Mouse (Mus musculus): ENCODE data around the gene Coq2. TPM values are rescaled to one million over a fixed set of nuclear protein-coding genes. Genes with fewer than 3 reads are reported as not detected.

Gene Coq2
- polyA plus RNA-seq, 1 experiment from 2014 or later: 52.7 TPM

GRCm38 (mm10) chr5:100635908-100636307 is 39.0 kb downstream of the Coq2 start:
- Histone ChIP-seq H3K4me2 (no peak overlapping the region), H3K27ac (replicated peaks) (no peak overlapping the region), H3K4me1 (no peaks in the 10 kb centered on the region), H3K4me3 (replicated peaks) (no peak overlapping the region), H3K27me3 (replicated peaks) (no peaks in the 10 kb centered on the region), H3K9me3 (replicated peaks) (no peaks in the 10 kb centered on the region), H3K36me3 (no peaks in the 10 kb centered on the region), H3K9ac (replicated peaks) (no peak overlapping the region)
- WGBS: 94% methylated on average over 4 of the region's 4 CpGs
- ATAC-seq (ENCODE audit: low FRiP score): no peak

- H3K4me1 ChIP-seq: no peaks in the 10 kb centered on the region
- no peak overlapping the region for H3K9ac ChIP-seq (replicated peaks)
- no peaks in the 10 kb centered on the region for H3K36me3 ChIP-seq
- H3K4me3 ChIP-seq (replicated peaks): no peak overlapping the region
- ATAC-seq (ENCODE audit: low FRiP score): no peak
- 88% methylated on average over 8 of the region's 8 CpGs for WGBS
- no peaks in the 10 kb centered on the region for H3K9me3 ChIP-seq (replicated peaks)
- H3K27ac ChIP-seq (replicated peaks): no peak overlapping the region
- H3K4me2 ChIP-seq: no peak overlapping the region
- no peaks in the 10 kb centered on the region for H3K27me3 ChIP-seq (replicated peaks)
Observed at GRCm38 (mm10) chr5:100634885-100635478, 40.0 kb downstream of the Coq2 start.

GRCm38 (mm10) chr5:100632540-100633129 is 42.3 kb downstream of the Coq2 start:
- ATAC-seq (ENCODE audit: low FRiP score): no peak
- H3K27ac ChIP-seq (replicated peaks): no peak overlapping the region
- no peaks in the 10 kb centered on the region for H3K36me3 ChIP-seq
- 87% methylated on average over 8 of the region's 8 CpGs for whole genome bisulfite sequencing
- H3K9ac ChIP-seq (replicated peaks): no peak overlapping the region
- no peaks in the 10 kb centered on the region for H3K9me3 ChIP-seq (replicated peaks)
- no peak overlapping the region for H3K4me3 ChIP-seq (replicated peaks)
- H3K4me2 ChIP-seq: no peak overlapping the region
- H3K27me3 ChIP-seq (replicated peaks): no peaks in the 10 kb centered on the region
- H3K4me1 ChIP-seq: no peaks in the 10 kb centered on the region

- WGBS: 95% methylated on average over 4 of the region's 4 CpGs
- no peak overlapping the region for H3K27ac ChIP-seq (replicated peaks)
- no peaks in the 10 kb centered on the region for H3K4me1 ChIP-seq
- no peak overlapping the region for H3K4me3 ChIP-seq (replicated peaks)
- no peaks in the 10 kb centered on the region for H3K27me3 ChIP-seq (replicated peaks)
- H3K4me2 ChIP-seq: no peak overlapping the region
- no peak for ATAC-seq (ENCODE audit: low FRiP score)
- H3K36me3 ChIP-seq: no peaks in the 10 kb centered on the region
- H3K9ac ChIP-seq (replicated peaks): no peak overlapping the region
- H3K9me3 ChIP-seq (replicated peaks): no peaks in the 10 kb centered on the region
Observed at GRCm38 (mm10) chr5:100628807-100629206, 46.1 kb downstream of the Coq2 start.

- 79% methylated on average over 6 of the region's 6 CpGs for WGBS
- Histone ChIP-seq H3K4me2 (no peak overlapping the region), H3K4me1 (no peaks in the 10 kb centered on the region)
Observed at GRCm38 (mm10) chr5:100626526-100626925, 48.4 kb downstream of the Coq2 start.

GRCm38 (mm10) chr5:100624743-100625360 is 50.1 kb downstream of the Coq2 start:
- H3K4me2 ChIP-seq: no peak overlapping the region
- 83% methylated on average over 9 of the region's 9 CpGs for WGBS
- no peak overlapping the region for H3K4me3 ChIP-seq (replicated peaks)
- H3K27me3 ChIP-seq (replicated peaks): no peaks in the 10 kb centered on the region
- no peaks in the 10 kb centered on the region for H3K4me1 ChIP-seq
- H3K27ac ChIP-seq (replicated peaks): no peak overlapping the region
- no peak for ATAC-seq (ENCODE audit: low FRiP score)
- H3K9me3 ChIP-seq (replicated peaks): no peaks in the 10 kb centered on the region
- H3K36me3 ChIP-seq: no peaks in the 10 kb centered on the region
- H3K9ac ChIP-seq (replicated peaks): no peak overlapping the region

More at GRCm38 (mm10) chr5:100626526-100626925, 48.4 kb downstream of the Coq2 start:
- no peaks in the 10 kb centered on the region for H3K27me3 ChIP-seq (replicated peaks)
- no peaks in the 10 kb centered on the region for H3K9me3 ChIP-seq (replicated peaks)
- H3K9ac ChIP-seq (replicated peaks): no peak overlapping the region
- no peaks in the 10 kb centered on the region for H3K36me3 ChIP-seq
- ATAC-seq (ENCODE audit: low FRiP score): no peak
- no peak overlapping the region for H3K4me3 ChIP-seq (replicated peaks)
- no peak overlapping the region for H3K27ac ChIP-seq (replicated peaks)

- H3K27me3 ChIP-seq (replicated peaks): no peaks in the 10 kb centered on the region
- H3K36me3 ChIP-seq: no peaks in the 10 kb centered on the region
- no peaks in the 10 kb centered on the region for H3K4me1 ChIP-seq
- H3K9me3 ChIP-seq (replicated peaks): no peaks in the 10 kb centered on the region
- WGBS: 88% methylated on average over 12 of the region's 12 CpGs
- H3K4me3 ChIP-seq (replicated peaks): no peak overlapping the region
- no peak overlapping the region for H3K4me2 ChIP-seq
- no peak overlapping the region for H3K27ac ChIP-seq (replicated peaks)
- no peak for ATAC-seq (ENCODE audit: low FRiP score)
- H3K9ac ChIP-seq (replicated peaks): no peak overlapping the region
Observed at GRCm38 (mm10) chr5:100622509-100623163, 52.3 kb downstream of the Coq2 start.

- H3K4me2 ChIP-seq: no peak overlapping the region
- H3K4me1 ChIP-seq: no peaks in the 10 kb centered on the region
- no peak overlapping the region for H3K27ac ChIP-seq (replicated peaks)
- WGBS: 77% methylated on average over 6 of the region's 8 CpGs
- H3K27me3 ChIP-seq (replicated peaks): no peaks in the 10 kb centered on the region
- ATAC-seq (ENCODE audit: low FRiP score): no peak
- H3K9me3 ChIP-seq (replicated peaks): no peaks in the 10 kb centered on the region
- H3K36me3 ChIP-seq: no peaks in the 10 kb centered on the region
- H3K4me3 ChIP-seq (replicated peaks): no peak overlapping the region
- no peak overlapping the region for H3K9ac ChIP-seq (replicated peaks)
Observed at GRCm38 (mm10) chr5:100621876-100622508, 52.9 kb downstream of the Coq2 start.

GRCm38 (mm10) chr5:100620952-100621351 is 54.0 kb downstream of the Coq2 start:
- no peaks in the 10 kb centered on the region for H3K9me3 ChIP-seq (replicated peaks)
- 75% methylated on average over 8 of the region's 9 CpGs for WGBS
- no peaks in the 10 kb centered on the region for H3K27me3 ChIP-seq (replicated peaks)
- no peaks in the 10 kb centered on the region for H3K36me3 ChIP-seq
- no peak overlapping the region for H3K4me2 ChIP-seq
- no peak overlapping the region for H3K9ac ChIP-seq (replicated peaks)
- no peaks in the 10 kb centered on the region for H3K4me1 ChIP-seq
- no peak overlapping the region for H3K4me3 ChIP-seq (replicated peaks)
- no peak for ATAC-seq (ENCODE audit: low FRiP score)
- no peak overlapping the region for H3K27ac ChIP-seq (replicated peaks)

GRCm38 (mm10) chr5:100619586-100620275 is 55.2 kb downstream of the Coq2 start:
- H3K36me3 ChIP-seq: no peaks in the 10 kb centered on the region
- H3K9me3 ChIP-seq (replicated peaks): no peaks in the 10 kb centered on the region
- H3K27me3 ChIP-seq (replicated peaks): no peaks in the 10 kb centered on the region
- H3K4me2 ChIP-seq: no peak overlapping the region
- H3K4me3 ChIP-seq (replicated peaks): no peak overlapping the region
- H3K27ac ChIP-seq (replicated peaks): no peak overlapping the region
- whole genome bisulfite sequencing: 90% methylated on average over 15 of the region's 15 CpGs
- no peak for ATAC-seq (ENCODE audit: low FRiP score)
- H3K9ac ChIP-seq (replicated peaks): no peak overlapping the region
- no peaks in the 10 kb centered on the region for H3K4me1 ChIP-seq
